Mouse (Mus musculus): Measurements from ENCODE around the gene Gm49352.

- no peak for TF ChIP-seq CTCF (conservative IDR thresholded peaks at IDR 0.05 in 1 of 2, IDR thresholded peaks at IDR 0.05 in 1 of 2; ENCODE audit: low read depth in 2 of 2, low read length in 2 of 2)
- TF ChIP-seq POLR2A (IDR thresholded peaks at IDR 0.05; ENCODE audit: low read depth, low read length): no peak
- no peak for TF ChIP-seq EP300 (IDR thresholded peaks at IDR 0.05; ENCODE audit: low read length)
- no peak for TF ChIP-seq BHLHE40 (IDR thresholded peaks at IDR 0.05; ENCODE audit: low read depth, low read length)
- no peak for TF ChIP-seq POLR2AphosphoS2 (IDR thresholded peaks at IDR 0.05; ENCODE audit: low read depth, low read length)
- no peak for TF ChIP-seq E2F4 (IDR thresholded peaks at IDR 0.05; ENCODE audit: insufficient replicate concordance, low read depth, low read length)
- no peak for TF ChIP-seq ELF1 (IDR thresholded peaks at IDR 0.05; ENCODE audit: low read depth, low read length)
- TF ChIP-seq TBP (conservative IDR thresholded peaks at IDR 0.05; ENCODE audit: low read depth, low read length): no peak
- TF ChIP-seq MAX (IDR thresholded peaks at IDR 0.05; ENCODE audit: low read length): no peak
Observed at GRCm38 (mm10) chr13:61541631-61542030, 26.3 kb downstream of the Gm49352 start, which contains the start of gene Ctsm.

Measured in CH12.LX (cell line).